Mouse (Mus musculus): ENCODE measurements around the gene Socs3. TPM values are rescaled to one million over a fixed set of nuclear protein-coding genes. Genes with fewer than 3 reads are reported as not detected.

Gene Socs3
- polyA plus RNA-seq, 1 experiment = 5.0 TPM

DNA sequence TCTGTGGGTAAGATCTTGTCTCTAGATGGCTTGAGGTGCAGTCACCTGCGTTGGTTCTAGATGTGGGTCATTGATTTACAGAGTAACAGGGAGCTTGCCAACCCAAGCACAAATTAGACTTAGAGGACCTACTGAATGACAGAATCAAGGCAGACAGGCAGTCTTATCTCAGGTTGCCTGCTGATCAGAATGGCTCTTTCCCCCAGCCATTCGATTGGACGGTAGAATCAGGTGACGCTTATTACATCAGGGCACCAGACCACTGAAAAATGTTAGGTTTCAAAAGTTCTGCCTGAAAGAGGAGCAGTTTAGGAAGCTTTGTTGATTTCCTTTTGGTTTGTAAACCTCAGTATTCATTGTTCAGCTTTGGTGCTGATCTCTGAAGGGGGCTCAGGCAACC, 18.1 kb upstream of the Socs3 start:
- no peaks in the 10 kb centered on the region for H3K36me3 ChIP-seq (ENCODE audit: control insufficient read depth, insufficient read depth, low read length)
- peak overlapping the region; percentile 95 for H3K4me3 ChIP-seq (ENCODE audit: insufficient read depth, low read depth, low read length)
- peaks cover 27% of the 10 kb centered on the region for H3K4me1 ChIP-seq (ENCODE audit: control insufficient read depth, insufficient read depth, low read length)
- peak; percentile 77 for DNase-seq
- TF ChIP-seq POLR2A (IDR thresholded peaks at IDR 0.05; ENCODE audit: low read depth, low read length) (no peak), CTCF (conservative IDR thresholded peaks at IDR 0.05; ENCODE audit: insufficient read depth, insufficient read length, low read depth, low read length) (no peak)
- H3K27me3 ChIP-seq (replicated peaks; ENCODE audit: control insufficient read depth, insufficient read depth, low read length) = no peaks in the 10 kb centered on the region
- peak overlapping the region; percentile 29; the same call in 1 of the 2 replicates for H3K27ac ChIP-seq (ENCODE audit: insufficient read depth, low read depth, low read length)
- WGBS = 56% methylated on average over 4 of the region's 4 CpGs

DNA sequence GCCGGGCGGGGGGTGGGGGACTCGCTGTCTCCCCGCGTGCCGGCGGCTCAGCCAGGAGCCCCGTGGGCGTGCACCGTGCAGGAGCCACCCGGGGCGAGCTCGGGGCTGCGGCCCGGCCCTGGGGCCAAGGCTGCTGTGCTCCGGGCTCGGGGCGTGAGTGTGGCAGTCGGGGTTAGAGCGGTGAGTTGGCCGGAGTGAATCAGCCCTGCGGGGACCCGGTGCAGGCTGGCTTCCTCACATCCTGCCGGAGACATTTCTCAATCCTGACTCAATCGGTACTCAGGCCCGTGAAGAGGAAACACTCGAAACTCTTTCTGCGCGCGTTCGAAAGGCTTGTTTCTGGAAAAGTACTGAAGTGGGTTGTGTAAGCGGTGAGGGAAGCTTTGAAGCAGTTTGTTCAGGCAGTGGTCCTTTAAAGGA, 17.2 kb upstream of the Socs3 start:
- under 1% methylated on average over 32 of the region's 32 CpGs for WGBS
- H3K4me1 ChIP-seq (ENCODE audit: control insufficient read depth, insufficient read depth, low read length) = peaks cover 20% of the 10 kb centered on the region; the same call in 1 of the 2 replicates
- peak; percentile 42 for DNase-seq
- H3K4me3 ChIP-seq (ENCODE audit: insufficient read depth, low read depth, low read length) = peak overlapping the region; percentile 95
- H3K27ac ChIP-seq (ENCODE audit: insufficient read depth, low read depth, low read length) = peak overlapping the region; percentile 28; the same call in 1 of the 2 replicates
- no peaks in the 10 kb centered on the region for H3K36me3 ChIP-seq (ENCODE audit: control insufficient read depth, insufficient read depth, low read length)
- TF ChIP-seq CTCF (conservative IDR thresholded peaks at IDR 0.05; ENCODE audit: insufficient read depth, insufficient read length, low read depth, low read length) (no peak), POLR2A (IDR thresholded peaks at IDR 0.05; ENCODE audit: low read depth, low read length) (no peak)
- no peaks in the 10 kb centered on the region for H3K27me3 ChIP-seq (replicated peaks; ENCODE audit: control insufficient read depth, insufficient read depth, low read length)

DNA sequence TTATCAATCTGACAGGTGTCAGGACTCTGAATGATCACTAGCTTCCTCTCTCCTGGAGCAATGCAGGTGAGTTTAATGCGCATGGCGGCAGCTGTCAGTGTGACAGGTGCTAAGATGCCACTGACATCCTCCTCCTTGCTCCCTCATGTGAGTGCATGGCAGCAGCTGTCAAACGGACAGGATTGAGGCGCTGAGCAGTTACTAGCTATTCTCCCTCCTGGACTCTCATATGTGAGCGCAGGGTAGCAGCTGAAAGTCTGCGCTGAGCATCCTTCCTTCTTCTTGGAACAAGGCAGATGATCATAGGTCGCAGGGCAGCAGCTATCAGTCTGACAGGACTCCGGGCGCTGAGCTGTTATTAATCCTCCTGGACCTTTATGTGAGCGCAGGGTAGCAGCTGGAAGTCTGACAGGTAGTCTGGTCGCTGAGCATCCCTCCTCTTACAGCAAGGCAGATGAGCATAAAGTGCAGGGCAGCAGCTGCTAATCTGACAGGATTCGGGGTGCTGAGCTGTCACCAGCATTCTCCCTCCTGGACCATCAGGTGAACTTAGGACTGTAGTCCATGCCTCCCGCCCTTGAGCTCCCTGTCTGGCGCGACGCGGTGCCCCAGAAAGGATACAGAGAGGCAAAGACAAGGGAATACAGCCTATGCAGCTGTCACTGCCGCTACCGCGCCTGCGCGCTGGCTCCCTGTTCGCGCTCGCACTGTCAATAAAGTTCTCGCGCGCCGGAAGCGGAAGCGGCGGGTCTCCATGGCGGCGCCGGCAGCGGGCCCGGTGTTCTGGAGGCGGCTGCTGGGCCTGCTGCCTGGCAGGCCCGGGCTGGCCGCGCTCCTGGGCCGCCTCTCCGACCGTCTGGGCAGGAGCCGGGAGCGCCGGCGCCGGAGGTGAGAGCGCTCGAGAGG, 16.5 kb upstream of the Socs3 start, which contains the start of gene Pgs1:
Pgs1 (plus strand) TSS at position 167 of the 906 bp plus-strand sequence.
- WGBS = 7% methylated on average over 51 of the region's 51 CpGs
- H3K4me3 ChIP-seq (ENCODE audit: insufficient read depth, low read depth, low read length) = peak within 1 kb of the TSS; percentile 95
- TF ChIP-seq CTCF (conservative IDR thresholded peaks at IDR 0.05; ENCODE audit: insufficient read depth, insufficient read length, low read depth, low read length) = no peak
- no peak for TF ChIP-seq POLR2A (IDR thresholded peaks at IDR 0.05; ENCODE audit: low read depth, low read length)
- H3K27ac ChIP-seq (ENCODE audit: insufficient read depth, low read depth, low read length) = peak within 1 kb of the TSS; percentile 67
- H3K36me3 ChIP-seq (ENCODE audit: control insufficient read depth, insufficient read depth, low read length) = no peaks in the 10 kb centered on the region
- H3K27me3 ChIP-seq (replicated peaks; ENCODE audit: control insufficient read depth, insufficient read depth, low read length) = no peaks in the 10 kb centered on the region
- H3K4me1 ChIP-seq (ENCODE audit: control insufficient read depth, insufficient read depth, low read length) = peaks cover 15% of the 10 kb centered on the region; the same call in 1 of the 2 replicates
- DNase-seq = peak; percentile 94

DNA sequence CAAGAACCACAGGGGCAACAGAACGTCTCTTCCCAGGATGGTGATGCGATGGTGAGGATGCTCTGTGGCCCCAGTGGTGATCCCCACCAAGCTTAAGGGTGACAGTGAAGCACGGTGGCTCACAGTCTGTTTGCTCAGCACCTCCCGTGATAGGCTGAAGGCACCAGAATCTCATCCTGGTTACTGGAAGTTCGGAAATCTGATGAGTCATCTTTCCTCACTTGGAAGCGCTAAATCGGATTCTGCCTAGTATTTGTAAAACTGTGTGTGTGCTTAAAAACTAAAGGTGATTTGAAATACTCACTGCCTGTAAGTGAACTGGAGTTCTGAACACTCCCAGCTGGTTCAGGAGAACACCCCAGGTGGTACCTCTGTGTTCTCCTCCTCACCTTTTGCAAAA, 13.9 kb upstream of the Socs3 start:
- no peak overlapping the region for H3K27ac ChIP-seq (ENCODE audit: insufficient read depth, low read depth, low read length)
- H3K4me1 ChIP-seq (ENCODE audit: control insufficient read depth, insufficient read depth, low read length) = peaks cover 15% of the 10 kb centered on the region; the same call in 1 of the 2 replicates
- TF ChIP-seq POLR2A (IDR thresholded peaks at IDR 0.05; ENCODE audit: low read depth, low read length) (no peak), CTCF (conservative IDR thresholded peaks at IDR 0.05; ENCODE audit: insufficient read depth, insufficient read length, low read depth, low read length) (no peak)
- H3K36me3 ChIP-seq (ENCODE audit: control insufficient read depth, insufficient read depth, low read length) = no peaks in the 10 kb centered on the region
- no peak overlapping the region for H3K4me3 ChIP-seq (ENCODE audit: insufficient read depth, low read depth, low read length)
- H3K27me3 ChIP-seq (replicated peaks; ENCODE audit: control insufficient read depth, insufficient read depth, low read length) = no peaks in the 10 kb centered on the region
- WGBS = 62% methylated on average over 7 of the region's 7 CpGs
- DNase-seq = no peak

DNA sequence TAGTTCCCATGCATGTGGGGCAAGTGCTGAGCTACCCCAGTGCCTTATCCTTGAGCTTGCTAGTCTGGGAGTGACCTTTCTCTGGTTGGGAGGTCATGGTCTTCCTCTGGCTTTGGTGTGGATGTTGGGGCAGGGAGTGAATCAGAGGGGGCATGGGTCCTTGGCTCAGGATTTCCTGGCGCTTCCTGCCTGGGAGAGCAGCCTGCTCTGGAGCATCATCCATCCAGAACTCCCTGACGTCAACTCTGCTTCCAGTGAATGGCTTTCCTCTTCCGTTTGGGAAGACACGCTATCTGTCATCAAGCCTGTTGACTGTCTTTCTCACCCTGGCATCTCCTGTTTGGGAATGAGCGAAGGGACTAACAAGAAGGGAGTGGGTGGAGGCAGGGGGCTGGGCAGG, 12.6 kb upstream of the Socs3 start:
- Histone ChIP-seq H3K27me3 (replicated peaks; ENCODE audit: control insufficient read depth, insufficient read depth, low read length) (no peaks in the 10 kb centered on the region), H3K36me3 (ENCODE audit: control insufficient read depth, insufficient read depth, low read length) (no peaks in the 10 kb centered on the region), H3K27ac (ENCODE audit: insufficient read depth, low read depth, low read length) (0 out of 2 replicates have a peak overlapping the region, but pooled peaks have one; percentile 7), H3K4me3 (ENCODE audit: insufficient read depth, low read depth, low read length) (no peak overlapping the region), H3K4me1 (ENCODE audit: control insufficient read depth, insufficient read depth, low read length) (0 out of 2 replicates have a peak, but pooled peaks cover 3% of the 10 kb centered on the region)
- WGBS = 62% methylated on average over 5 of the region's 5 CpGs
- no peak for TF ChIP-seq POLR2A (IDR thresholded peaks at IDR 0.05; ENCODE audit: low read depth, low read length)
- no peak for TF ChIP-seq CTCF (conservative IDR thresholded peaks at IDR 0.05; ENCODE audit: insufficient read depth, insufficient read length, low read depth, low read length)
- DNase-seq = peak; percentile 72

DNA sequence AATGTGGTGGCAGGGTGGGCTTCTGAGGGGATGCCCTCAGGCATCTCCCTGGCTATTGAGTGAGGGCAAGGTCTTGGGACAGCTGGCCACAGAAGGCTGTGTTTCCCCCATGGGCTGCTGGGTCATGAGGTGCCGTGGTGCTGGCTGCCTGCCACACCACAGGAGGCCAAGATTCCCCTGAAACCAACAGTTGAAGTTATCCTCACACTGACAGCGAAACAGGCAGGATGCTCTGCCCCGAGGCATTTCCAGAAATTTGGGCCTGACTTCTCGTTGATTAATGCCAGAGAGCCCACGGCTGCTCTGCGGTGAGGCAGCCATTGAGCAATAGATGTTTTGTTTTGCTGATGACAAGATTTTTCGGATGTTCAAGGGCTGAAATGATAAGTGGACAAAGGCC, 9.5 kb upstream of the Socs3 start:
- Histone ChIP-seq H3K27ac (ENCODE audit: insufficient read depth, low read depth, low read length) (no peak overlapping the region), H3K4me3 (ENCODE audit: insufficient read depth, low read depth, low read length) (no peak overlapping the region), H3K36me3 (ENCODE audit: control insufficient read depth, insufficient read depth, low read length) (no peaks in the 10 kb centered on the region), H3K4me1 (ENCODE audit: control insufficient read depth, insufficient read depth, low read length) (peaks cover 5% of the 10 kb centered on the region; the same call in 1 of the 2 replicates), H3K27me3 (replicated peaks; ENCODE audit: control insufficient read depth, insufficient read depth, low read length) (no peaks in the 10 kb centered on the region)
- TF ChIP-seq POLR2A (IDR thresholded peaks at IDR 0.05; ENCODE audit: low read depth, low read length) = no peak
- TF ChIP-seq CTCF (conservative IDR thresholded peaks at IDR 0.05; ENCODE audit: insufficient read depth, insufficient read length, low read depth, low read length) = no peak
- 45% methylated on average over 7 of the region's 7 CpGs for WGBS
- DNase-seq = peak; percentile 43

Data from kidney, adult 2 months (tissue).